Mouse (Mus musculus) ovary, adult 18-20 months (tissue): ENCODE data around the gene Srgn.
"Not testable (repeated sequence)": the region's sequence is repeated elsewhere in the genome, so short reads cannot be mapped to it uniquely, and the experiment has no call there.

Experiments
- DNase-seq: peaks from one replicate; pipeline ENCODE4 v3.0.0; 2022; ENCODE audit warnings: low spot score, mixed read lengths

The Srgn gene

DNA sequence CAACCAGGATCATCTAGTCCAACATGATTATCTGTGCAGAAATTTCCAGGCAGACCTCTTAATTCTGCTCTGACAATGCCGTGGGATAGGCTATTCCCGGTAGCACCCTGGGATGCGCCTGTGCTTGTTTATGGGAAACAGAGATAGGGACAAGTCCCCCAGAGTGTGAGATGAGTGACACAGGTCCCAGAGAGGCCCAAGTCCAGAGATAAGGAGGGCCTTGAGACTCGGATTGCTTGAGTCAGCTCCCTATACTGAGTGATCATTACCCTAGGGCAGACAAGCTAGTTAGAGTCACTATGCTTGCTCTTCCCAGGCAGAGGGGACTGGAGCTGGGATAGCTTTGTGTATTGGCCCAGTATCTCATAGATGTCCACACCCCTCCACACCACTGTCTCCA is 5.5 kb downstream of the Srgn start:
- DNase-seq, result no peak

DNA sequence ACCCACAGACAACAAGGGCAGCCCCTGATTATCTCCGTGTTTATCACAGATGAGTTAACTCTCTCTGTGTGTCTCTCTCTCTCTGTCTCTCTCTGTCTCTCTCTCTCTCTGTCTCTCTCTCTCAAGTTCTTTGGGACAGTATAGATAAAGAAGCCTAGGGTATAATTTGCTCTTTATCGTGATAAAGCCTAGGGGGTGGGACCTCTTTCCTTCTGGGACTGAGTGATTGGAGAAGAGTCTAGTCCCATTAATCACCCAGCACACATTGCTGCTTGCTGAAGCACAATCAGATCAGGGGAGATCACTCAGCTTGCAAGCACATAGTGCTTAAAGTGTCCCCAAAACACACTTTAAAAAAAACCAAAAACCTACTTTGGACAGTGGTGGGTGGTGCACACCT is 6.3 kb downstream of the Srgn start:
- DNase-seq, result no peak

DNA sequence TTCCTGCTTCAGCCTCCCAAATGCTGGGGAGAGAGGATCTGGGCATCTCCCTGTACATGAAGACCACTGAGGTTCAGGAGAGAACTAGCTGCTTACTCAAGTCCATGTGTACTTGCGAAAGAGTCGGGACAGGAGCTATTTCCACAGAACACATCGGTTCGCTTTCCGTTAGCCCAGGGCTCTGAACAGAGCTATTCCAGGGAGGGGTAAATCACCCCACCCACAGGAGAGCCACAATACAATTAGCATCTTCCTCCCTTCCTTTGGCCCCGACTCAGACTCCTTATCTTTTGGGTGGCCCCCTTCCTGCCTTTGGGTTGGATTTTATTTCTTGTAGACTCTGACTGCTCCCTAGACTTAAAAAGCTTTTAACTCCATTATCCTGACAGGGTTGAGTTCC is 9.7 kb downstream of the Srgn start:
- no peak for DNase-seq

DNA sequence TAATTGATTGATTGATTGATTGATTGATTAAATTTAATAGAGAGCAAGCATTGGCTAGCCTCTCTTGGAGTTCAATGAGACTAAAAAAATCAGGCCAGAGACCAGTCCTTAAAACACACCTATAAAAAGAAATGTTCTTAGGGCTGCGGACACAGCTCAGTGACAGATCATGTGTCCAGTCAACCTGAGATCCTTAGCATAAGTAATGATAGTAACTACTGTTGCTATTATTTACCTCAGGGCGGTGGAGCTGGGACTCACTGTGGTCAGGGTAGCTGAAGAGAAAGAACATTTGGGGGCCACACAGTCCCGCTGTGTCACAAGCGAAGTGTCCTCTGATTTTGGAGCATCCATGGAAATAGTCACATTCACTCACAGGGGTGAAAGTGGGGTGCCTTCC is 14.4 kb downstream of the Srgn start:
- DNase-seq, result no peak

DNA sequence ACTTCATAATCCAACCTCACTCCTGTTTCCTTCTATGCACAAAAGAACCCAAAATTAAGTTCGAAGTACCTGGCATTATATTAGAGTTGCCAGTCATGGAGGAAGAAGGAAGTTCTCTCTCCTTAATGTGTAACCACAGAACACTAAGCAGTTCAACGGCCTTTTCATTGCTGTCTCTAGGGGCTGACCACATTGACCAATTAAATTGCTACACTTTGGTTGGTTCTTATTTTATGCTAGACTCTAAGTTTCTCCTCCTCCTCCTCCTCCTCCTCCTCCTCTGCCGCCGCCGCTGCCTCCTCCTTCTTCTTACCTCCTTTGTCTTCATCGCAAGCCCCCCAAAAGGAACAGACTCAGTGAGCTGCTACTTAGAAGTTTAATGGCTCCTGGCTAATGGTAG is 15.7 kb downstream of the Srgn start:
- no peak for DNase-seq

DNA sequence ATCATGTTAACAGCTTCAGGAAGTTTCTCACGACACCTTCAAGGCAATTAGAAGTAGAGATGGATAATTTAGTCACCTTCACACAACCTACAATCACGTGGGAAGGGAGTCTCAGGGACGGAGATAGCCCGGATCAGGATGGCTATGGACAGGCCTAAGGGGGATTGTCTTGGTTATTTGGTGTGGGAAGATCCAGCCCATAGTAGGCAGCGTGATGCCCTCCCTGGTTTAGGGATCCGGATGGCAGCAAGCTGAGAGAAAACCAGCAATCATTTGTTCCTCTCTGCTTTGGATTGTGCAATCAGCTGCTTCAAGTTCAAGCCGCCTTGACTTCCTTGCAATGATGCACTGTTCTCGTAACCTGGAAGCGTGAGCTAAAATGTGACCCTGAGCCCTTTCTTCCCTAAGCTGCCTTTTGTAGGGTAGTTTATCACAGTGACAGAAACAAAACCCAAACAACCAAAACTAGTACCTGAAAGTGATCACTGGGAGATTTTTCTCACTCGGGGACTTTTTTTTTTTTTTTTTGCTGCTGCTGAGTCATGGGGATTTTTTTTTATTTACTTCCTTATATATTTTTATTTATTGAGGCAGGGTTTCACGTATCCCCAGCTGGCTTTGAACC is 18.1 kb downstream of the Srgn start:
- no peak for DNase-seq

DNA sequence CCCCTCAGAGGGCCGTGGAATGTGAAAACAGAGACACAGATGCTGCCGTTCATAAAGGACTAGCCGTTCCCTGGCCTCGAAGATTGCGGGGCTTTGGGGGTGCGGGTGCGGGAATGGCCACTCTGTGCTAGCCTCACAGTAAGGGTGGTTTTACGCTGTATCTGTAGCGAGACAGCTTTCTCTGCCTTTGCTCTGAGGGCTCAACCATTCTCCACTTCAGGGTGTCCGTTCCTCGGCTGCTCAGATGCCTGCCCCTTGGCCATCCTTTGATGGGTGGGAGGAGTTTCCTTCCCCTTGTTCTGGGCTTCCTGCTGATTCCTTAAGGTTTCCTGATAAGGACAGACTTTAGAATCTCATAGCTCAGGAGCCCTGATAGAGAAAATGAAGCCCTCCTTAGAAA is 18.8 kb downstream of the Srgn start:
- no peak for DNase-seq

DNA sequence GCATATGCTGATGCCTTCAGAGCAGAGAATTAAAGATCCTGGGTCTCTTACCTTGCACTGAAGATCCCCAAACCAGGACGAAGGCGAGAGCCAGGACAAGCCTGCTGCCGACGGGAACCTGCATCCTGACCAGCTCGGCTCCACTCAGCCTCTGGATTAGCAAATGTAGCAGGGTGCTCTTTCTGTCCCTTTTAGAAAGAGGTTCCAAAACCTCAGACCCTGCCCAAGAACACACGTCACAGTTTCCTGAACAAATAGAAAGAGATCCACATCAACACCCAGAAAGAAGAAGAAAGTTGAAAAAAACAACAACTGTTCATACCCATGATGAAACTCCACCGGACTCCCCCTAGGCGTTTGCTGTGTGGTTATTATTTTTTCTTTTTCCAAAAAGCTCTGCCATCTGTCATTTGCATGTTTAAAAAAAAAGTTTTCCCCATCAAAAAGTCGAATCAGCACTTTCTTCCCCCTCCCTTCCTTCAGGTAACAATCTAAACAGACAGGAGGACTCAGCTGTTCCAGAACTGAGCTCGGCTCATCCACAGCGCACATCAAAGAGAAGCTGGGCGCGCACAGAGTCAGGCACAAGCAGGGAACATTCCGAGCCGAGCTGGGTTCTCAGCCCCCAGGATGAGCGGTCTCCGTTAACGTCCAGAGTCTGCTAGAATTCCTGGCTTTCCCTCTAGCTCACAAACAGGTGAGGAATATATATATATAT is 19.5 kb downstream of the Srgn start:
- DNase-seq, result no peak

DNA sequence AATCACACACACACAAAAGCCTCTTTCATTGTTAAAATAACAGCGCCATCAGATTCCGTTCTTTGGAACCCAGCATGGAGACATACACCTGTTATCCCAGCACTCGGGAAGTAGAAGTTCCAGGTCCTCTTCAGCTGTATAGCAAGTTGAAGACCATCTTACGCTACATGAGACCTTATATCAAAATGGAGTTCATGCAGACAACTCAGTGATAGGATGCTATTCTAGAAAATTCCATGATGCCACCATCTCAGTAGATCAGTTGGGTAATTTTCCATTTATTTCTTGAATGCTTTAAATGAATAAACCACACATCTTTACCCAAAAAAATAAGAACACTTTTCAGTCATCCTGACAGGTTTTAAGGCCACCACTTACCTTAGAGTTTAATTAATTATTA is 20.2 kb downstream of the Srgn start:
- no peak for DNase-seq

DNA sequence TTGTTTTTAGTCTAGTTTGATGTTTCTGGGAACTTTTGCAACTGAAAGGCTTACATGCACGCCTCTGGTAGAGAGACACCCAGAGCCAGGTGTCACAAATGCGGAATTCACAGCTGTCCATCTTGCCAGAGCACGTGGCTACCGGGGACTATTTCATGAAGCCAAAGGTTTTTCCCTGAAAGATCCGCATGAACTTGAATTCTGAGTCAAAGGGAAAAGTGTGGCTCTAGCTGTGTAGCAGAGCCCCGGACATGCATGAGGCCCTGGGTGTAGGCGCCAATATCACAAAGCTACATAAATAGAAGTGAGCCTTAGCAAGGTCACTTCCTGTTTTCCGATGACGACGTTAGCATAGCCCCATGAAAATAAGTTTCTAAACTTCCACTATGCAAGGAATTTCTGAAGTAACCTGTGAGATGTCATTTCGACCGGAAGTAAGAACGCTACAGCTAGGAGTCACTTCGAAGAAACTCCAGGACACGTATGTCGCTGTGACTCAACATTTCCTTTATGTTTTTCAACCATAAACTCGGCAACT is 21.2 kb downstream of the Srgn start:
- DNase-seq, result no peak

DNA sequence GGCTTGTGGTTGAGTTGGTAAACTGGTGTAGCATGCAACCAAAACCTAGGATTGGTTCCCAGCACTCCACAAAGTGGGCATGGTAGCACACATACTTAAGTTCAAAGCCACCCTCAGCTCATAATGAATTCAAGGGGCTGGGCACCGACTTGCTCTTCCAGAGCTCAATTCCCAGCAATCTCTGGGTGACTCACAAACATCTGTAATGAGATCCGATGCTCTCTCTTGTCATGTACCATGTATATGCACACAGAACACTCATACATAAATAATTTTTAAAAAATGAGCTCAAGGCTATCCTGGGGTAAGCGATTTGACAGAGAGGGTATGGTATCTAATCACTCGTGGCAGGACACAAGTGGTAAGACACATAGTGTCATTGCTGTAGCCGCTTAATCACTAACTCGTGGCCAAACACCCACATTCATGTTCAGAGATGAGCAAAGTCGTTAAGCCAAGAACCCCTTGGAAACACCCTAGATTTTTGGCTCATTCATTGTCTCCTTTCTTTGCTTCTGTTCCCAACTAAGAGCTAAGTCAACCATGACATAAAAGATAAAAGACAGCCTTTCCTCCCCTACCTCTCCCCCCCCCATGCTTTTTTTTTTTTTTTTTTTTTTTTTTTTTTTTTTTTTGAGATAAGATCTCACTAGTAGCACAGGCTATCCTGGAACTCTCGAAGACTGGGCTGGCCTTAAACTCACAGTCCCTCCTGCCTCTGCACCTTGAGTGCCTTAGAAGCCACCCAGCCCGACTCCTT is 21.8 kb downstream of the Srgn start:
- DNase-seq, result no peak

DNA sequence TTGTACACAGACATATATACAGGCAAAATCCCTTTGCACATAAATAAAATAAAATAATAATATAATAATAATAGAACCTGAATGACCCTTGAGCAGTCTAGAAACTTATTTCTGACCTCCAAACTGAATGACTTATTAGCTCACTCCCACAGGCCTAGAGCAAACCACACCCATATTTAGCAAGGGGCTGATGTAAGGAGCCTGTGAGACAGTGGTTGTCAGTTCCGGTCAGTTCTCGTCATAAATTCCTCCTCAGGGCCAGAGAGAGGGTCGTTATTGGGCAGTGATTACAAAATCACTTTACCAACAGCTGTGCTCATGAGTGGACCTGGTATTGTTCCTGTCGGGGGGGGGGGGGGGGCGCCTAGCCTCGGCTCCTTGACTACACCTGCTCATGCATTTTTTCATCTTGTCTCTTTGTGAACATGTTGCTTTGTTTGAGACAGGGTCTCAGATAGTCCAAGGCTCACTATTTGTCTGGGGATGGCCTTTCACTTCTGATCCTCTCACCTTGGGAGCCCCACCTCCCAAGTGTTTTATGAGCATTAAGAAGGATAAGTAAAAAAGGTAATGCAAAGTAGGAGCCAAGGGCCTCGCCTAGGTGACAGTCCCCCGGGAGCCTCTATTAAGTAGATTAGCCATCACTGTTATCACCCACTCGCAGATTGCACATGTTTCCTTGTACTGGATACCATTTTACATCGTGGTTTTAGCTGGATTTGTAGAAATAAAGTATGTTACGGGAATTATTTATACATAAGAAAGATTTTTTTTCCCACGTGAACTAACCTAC is 23.2 kb downstream of the Srgn start:
- no peak for DNase-seq

DNA sequence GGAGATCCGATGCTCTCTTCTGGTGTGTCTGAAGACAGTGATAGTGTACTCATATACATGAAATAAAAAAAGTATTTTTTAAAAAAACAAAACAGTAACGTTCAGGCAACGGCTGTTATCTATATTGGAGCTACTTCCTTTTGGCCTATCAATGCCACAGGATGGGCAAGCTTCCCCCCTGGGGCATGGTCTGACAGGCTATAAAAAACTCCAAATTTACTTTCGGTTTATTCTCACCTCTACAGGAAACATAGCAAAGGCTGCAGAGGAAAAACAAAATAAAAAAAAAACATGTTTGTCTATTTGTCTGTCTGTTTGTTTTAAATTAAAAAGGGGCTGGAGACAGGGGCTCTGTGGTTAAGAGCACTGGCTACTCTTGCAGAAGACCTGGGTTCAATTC is 23.9 kb downstream of the Srgn start:
- no peak for DNase-seq

DNA sequence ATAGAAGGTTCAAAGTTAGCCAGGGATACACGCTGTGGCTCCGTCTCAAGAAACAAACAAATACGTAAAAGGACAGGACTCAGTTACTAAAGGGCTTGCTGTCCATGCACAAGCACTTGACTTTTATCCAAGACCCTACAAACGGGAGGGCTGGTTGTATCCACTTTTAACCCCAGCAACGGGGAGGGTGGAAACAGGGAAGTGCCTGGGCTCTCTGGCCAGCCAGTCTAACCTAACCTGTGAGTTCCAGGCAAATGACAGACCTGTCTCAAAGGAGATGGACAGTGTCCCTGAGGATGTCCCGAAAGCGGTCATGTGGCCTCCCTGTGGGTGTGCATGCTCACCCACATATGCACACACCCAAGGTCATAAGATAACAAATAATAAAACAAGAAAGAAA is 25.3 kb downstream of the Srgn start:
- DNase-seq, result no peak

DNA sequence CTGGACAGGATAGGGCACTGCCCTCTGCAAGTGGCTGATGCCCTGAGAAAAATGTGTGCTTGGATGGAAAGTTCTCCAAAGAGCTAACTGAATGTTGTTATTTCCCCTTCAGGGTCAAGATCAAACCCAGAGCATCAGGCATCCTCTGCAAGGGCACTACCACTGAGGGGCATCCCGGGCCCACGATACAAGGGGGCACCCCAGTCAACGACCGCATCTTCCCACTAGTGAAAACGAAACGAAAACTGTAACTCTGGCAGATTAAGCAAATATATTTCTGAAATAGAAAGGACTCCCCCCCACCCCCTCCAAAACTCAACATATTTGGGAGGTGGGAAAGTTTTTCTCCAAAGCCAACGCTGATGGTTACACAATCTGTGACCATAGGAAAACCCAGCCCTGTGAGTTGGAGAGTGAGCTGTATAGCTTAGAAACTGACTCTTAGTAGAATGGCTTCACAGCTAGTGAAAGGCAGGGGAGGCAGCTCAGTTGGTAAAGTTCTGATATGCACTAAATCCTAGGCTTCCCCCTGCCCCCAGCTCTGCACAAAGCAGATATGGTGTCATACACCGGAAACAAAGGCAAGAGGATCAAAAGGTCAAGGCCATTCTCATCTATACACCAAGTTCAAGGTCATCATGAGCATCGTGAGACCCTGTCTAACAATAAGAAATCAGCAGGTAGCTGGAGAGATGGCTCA is 26.2 kb downstream of the Srgn start:
- DNase-seq, result no peak

DNA sequence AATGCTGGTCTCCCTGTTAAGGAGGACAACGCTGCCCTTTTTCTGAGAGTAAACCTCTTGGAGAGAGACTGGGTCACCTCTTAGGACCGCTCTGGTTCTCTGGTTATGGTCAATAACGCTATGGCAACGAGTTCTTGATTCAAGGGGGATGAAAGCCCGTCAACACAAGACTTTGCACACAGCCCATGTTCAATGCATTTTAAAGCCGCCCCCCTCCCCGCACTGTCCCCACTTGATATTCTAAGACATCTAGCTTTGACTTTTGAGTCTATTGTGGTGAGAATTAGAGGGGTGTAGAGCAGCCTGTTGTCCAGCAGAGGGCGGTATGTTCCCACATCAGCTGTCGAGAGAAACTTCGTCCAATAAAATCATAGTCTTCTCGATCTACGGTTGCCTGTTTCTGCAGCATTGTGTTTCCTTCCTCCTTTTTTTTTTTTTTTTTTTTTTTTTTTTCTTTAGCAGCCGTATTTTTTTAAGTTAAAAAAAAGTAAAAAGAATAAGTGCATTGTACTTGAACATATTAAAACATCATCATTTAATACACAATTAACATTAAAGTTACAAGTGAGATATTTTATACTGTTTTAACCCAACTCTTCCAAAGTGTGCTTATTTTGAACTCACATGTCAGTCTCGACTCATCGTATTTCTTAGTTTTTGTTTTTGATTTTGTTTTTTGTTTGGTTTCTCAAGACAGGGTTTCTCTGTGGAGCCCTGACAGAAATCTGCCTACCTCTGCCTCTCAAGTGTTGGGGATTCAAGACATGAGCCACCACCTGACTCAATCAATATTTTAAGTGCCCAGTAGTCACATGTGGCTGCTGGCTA is 26.9 kb downstream of the Srgn start:
- DNase-seq, result peak; percentile 11

DNA sequence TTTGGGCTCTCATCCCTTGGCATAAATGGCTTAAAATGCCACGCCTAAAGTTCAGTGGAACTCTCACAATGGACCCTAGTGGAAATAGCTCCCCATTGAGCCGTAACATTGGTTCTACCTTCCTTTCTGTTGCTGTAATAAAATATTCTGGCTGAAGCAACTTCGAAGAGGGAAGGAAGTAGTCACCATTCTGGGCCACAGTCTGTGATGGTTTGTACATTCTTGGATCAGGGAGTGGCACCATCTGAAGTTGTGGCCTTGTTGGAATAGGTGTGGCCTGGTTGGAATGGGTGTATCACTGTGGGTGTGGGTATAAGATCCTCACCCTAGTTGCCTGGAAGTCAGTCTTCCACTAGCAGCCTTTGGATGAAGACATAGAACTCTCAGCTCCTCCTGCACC is 35.6 kb downstream of the Srgn start:
- DNase-seq, result not testable (repeated sequence)

DNA sequence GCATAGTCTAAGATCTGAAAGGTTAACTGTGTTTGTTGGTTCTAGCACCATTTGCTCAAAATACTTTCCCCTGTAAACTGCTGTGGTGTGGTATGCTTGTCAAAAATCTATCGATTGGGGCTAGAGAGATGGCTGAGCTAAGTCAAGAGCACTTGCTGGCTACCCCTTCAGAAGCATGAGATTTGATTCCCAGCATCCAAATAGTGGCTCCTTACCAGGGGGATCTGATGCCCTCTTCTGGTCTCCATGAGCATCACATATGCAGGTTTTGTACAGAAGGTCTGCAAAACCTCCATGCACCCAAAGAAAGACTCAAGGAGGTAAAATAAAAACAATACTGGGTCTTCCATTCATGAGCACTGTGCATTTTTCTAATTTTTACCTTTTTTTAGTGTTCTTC is 39.0 kb downstream of the Srgn start:
- peak; percentile 10 for DNase-seq

DNA sequence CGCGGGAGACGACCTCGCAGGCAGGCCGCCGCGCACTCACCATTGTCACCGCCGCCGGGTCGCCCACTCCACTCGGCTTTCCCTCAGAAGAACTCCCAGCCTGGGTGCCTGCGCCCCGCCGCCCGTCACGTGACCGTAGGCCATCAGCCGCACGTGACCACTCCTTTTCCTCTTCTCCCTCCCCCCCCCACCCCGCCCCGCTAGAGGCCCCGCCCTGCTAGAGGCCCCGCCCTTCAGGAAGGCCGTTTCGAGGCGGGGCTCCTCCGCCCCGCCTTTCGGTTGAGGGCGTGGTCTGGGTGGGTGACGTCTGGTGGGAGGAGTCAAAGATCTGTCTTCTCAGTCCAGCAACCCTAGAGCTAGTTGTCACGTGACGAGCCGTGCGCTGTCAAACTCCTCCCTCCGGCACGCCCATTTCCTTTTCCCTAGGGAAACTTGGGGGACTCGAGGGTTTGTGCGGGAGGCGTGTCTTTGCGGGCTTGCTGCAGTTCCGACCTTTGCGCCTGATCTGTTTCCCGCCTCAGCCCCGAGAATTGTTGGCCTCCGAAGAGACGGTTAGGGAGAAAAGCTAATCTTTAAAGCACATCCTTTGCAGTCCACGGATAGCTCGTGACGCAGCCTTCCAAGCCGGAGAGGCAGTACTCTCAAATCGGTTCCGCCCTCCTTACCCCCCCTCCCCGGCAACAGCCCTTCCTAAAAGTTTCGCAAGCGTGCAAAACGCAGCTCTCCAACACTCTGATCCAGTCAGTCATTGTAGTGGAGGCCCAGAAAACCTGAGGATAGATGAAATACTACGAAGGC is 40.4 kb downstream of the Srgn start, which contains the start of gene Vps26a:
TSS of gene Vps26a (minus strand) at position 188 of the 798 bp plus-strand sequence.
- peak; percentile 98 for DNase-seq
